Mouse (Mus musculus): Measurements from ENCODE around the gene Speer4e. TPM values are rescaled to one million over a fixed set of nuclear protein-coding genes. Genes with fewer than 3 reads are reported as not detected.

Gene Speer4e
- not detected in 2 replicates for polyA plus RNA-seq (2012; rRNA removed; ENCODE audit: low replicate concordance)

DNA sequence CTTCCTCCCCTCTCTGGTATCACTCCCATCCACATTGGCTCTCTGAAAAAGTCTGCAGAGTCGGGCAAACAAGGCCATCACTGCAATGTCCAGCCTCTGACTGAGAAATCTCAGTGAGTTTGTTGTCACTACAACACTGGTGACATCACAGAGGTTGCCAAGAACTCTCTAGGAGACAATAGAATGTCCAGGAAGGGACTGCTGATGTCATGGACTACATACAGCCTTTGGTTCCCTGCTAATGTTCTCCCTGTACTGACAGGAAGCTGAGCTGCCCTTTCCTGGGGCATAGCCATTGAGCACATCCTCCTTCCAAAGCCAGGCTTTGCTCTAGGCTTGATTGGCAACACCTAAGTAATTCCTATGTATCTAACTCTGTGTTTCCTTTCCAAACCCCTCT is at the start of gene Speer4e:
TSS of gene Speer4e (minus strand) at position 101 of the 400 bp plus-strand sequence.

DNA sequence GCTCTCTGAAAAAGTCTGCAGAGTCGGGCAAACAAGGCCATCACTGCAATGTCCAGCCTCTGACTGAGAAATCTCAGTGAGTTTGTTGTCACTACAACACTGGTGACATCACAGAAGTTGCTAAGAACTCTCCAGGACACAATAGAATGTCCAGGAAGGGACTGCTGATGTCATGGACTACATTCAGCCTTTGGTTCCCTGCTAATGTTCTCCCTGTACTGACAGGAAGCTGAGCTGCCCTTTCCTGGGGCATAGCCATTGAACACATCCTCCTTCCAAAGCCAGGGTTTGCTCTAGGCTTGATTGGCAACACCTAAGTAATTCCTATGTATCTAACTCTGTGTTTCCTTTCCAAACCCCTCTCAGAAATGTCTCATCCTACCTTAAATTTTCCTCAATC is 40.6 kb upstream of the Speer4e start, which contains the start of gene Gm10354:
TSS of gene Gm10354 (minus strand) at position 101 of the 400 bp plus-strand sequence.

DNA sequence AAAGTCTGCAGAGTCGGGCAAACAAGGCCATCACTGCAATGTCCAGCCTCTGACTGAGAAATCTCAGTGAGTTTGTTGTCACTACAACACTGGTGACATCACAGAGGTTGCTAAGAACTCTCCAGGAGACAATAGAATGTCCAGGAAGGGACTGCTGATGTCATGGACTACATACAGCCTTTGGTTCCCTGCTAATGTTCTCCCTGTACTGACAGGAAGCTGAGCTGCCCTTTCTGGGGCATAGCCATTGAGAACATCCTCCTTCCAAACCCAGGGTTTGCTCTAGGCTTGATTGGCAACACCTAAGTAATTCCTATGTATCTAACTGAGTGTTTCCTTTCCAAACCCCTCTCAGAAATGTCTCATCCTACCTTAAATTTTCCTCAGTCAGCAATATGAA is 23.4 kb downstream of the Speer4e start, which contains the start of gene Gm9758:
TSS of gene Gm9758 (minus strand) at position 101 of the 400 bp plus-strand sequence.

Other genes starting within 250 kb of the Speer4e start
- not detected in 2 replicates for gene Gm9758, start 23.5 kb downstream of the Speer4e start, polyA plus RNA-seq (2012; rRNA removed; ENCODE audit: low replicate concordance)
- gene Gm10354, start 40.5 kb upstream of the Speer4e start, polyA plus RNA-seq (2012; rRNA removed; ENCODE audit: low replicate concordance), result not detected in 2 replicates
- gene Gm17019, start 94.6 kb upstream of the Speer4e start, polyA plus RNA-seq (2012; rRNA removed; ENCODE audit: low replicate concordance), result not detected in 2 replicates